Mouse (Mus musculus) ES-E14 (cell line): ENCODE results near the gene Rec114. TPM values are rescaled to one million over a fixed set of nuclear protein-coding genes. Genes with fewer than 3 reads are reported as not detected.

Experiments
- DNase-seq: peaks from one replicate; pipeline ENCODE4 v3.0.0-alpha.2; 2013; ENCODE audit warnings: low read depth, low spot score
- H3K27ac ChIP-seq: 2 replicates; pipeline ENCODE4 v1.5.1; 2012; ENCODE audit warnings: low read depth, mild to moderate bottlenecking, low read length, moderate library complexity, mixed read lengths; ENCODE audit not compliant: poor library complexity, insufficient read depth, severe bottlenecking
- H3K36me3 ChIP-seq: 2 replicates; pipeline ENCODE4 v1.6.1; 2012; ENCODE audit warnings: mild to moderate bottlenecking, low read length, moderate library complexity, mixed read lengths; ENCODE audit not compliant: control insufficient read depth, poor library complexity, insufficient read depth, severe bottlenecking
- H3K4me1 ChIP-seq, 2 experiments: fragments of 150-350 bp in 1 of 2; sonication (generic) in 1 of 2; 2 replicates each; pipeline ENCODE4 v1.6.1; 2012; ENCODE audit warnings: low read length in 2 of 2, mild to moderate bottlenecking in 1 of 2, mixed read lengths in 1 of 2; ENCODE audit not compliant: control insufficient read depth in 2 of 2, insufficient read depth in 2 of 2, poor library complexity in 1 of 2
- H3K4me3 ChIP-seq, 2 experiments: fragments of 150-350 bp in 1 of 2; sonication (generic) in 1 of 2; 2 replicates each; pipeline ENCODE4 v1.5.1; 2012; ENCODE audit warnings: low read length in 2 of 2, low read depth in 1 of 2, mild to moderate bottlenecking in 1 of 2, mixed read lengths in 1 of 2; ENCODE audit not compliant: insufficient read depth in 1 of 2, poor library complexity in 1 of 2, severe bottlenecking in 1 of 2
- H3K9ac ChIP-seq: 2 replicates; pipeline ENCODE4 v1.6.1; 2012; ENCODE audit warnings: low read depth, mild to moderate bottlenecking, low read length, mixed read lengths; ENCODE audit not compliant: poor library complexity, insufficient read depth, severe bottlenecking
- H3K9me3 ChIP-seq: fragments of 150-350 bp; sonication (generic); 2 replicates; pipeline ENCODE4 v1.6.1; 2012; ENCODE audit warnings: low read depth, mild to moderate bottlenecking, low read length; ENCODE audit not compliant: control insufficient read depth, insufficient read depth
- CHD2 ChIP-seq: IDR thresholded peaks from 2 replicates; pipeline ENCODE4 v1.6.1; 2014; ENCODE audit warnings: mild to moderate bottlenecking, low read depth, low read length, inconsistent platforms
- HCFC1 ChIP-seq: IDR thresholded peaks from 2 replicates; pipeline ENCODE4 v1.6.1; 2012; ENCODE audit warnings: low read length, inconsistent platforms, borderline replicate concordance; ENCODE audit not compliant: insufficient read depth
- MAFK ChIP-seq: IDR thresholded peaks from 2 replicates; pipeline ENCODE4 v1.6.1; 2014; ENCODE audit warnings: mild to moderate bottlenecking, low read depth, low read length, inconsistent platforms; ENCODE audit not compliant: insufficient read depth
- ZC3H11A ChIP-seq: IDR thresholded peaks from 2 replicates; pipeline ENCODE4 v1.6.1; 2012; ENCODE audit warnings: low read depth, mild to moderate bottlenecking, inconsistent platforms, low read length, borderline replicate concordance
- ZNF384 ChIP-seq: IDR thresholded peaks from 2 replicates; pipeline ENCODE4 v1.6.1; 2012; ENCODE audit warnings: low read depth, low read length, inconsistent platforms
- in situ Hi-C, 2 experiments: fragments of 600-800 bp; cut with MboI; formaldehyde crosslinking; loops; one replicate each; pipeline ENCODE4 v1.15.1; 2025; ENCODE audit warnings: low sequenced_read_pairs in 2 of 2, inconsistent platforms in 1 of 2; ENCODE audit not compliant: unreplicated experiment in 2 of 2
- total RNA-seq: library from RNA; depleted of rRNA; stranded (reverse); fragments of 300-350 nt; gene quantifications from 2 replicates; pipeline ENCODE4 v1.2.3, GENCODE M21; 2012

The Rec114 gene
- total RNA-seq, 1 experiment, result 16.7 TPM

GRCm38 (mm10) chr9:58703766-58704165 lies 40.0 kb downstream of the Rec114 start:
- TF ChIP-seq CHD2, result no peak
- no peak for TF ChIP-seq ZC3H11A
- TF ChIP-seq HCFC1, result no peak
- no peak for TF ChIP-seq ZNF384
- no peak for TF ChIP-seq MAFK
- no peaks in the 10 kb centered on the region for H3K4me1 ChIP-seq
- DNase-seq, result no peak
- in situ Hi-C loops, result no loop called here
- no peak overlapping the region for H3K27ac ChIP-seq
- no peak overlapping the region for H3K9ac ChIP-seq
- H3K36me3 ChIP-seq, result no peaks in the 10 kb centered on the region
- no peak overlapping the region for H3K4me3 ChIP-seq
- H3K9me3 ChIP-seq, result no peaks in the 10 kb centered on the region

- Histone ChIP-seq H3K36me3 (no peaks in the 10 kb centered on the region), H3K9me3 (no peaks in the 10 kb centered on the region), H3K4me3 (no peak overlapping the region), H3K9ac (no peak overlapping the region), H3K27ac (no peak overlapping the region), H3K4me1 (no peaks in the 10 kb centered on the region)
- no peak for TF ChIP-seq MAFK
- in situ Hi-C loops, result no loop called here
- DNase-seq, result peak; percentile 19
Measured at GRCm38 (mm10) chr9:58701751-58702150, 42.0 kb downstream of the Rec114 start.

- in situ Hi-C loops, result no loop called here
Measured at GRCm38 (mm10) chr9:58698486-58698885, 45.3 kb downstream of the Rec114 start.

GRCm38 (mm10) chr9:58691471-58691870 lies 52.3 kb downstream of the Rec114 start:
- TF ChIP-seq MAFK (no peak), ZNF384 (no peak), ZC3H11A (no peak), CHD2 (no peak), HCFC1 (no peak)
- H3K27ac ChIP-seq, result no peak overlapping the region
- no peak overlapping the region for H3K4me3 ChIP-seq
- in situ Hi-C loops, result no loop called here
- no peaks in the 10 kb centered on the region for H3K9me3 ChIP-seq
- H3K36me3 ChIP-seq, result no peaks in the 10 kb centered on the region
- no peak overlapping the region for H3K9ac ChIP-seq
- DNase-seq, result no peak
- peaks cover 0 to 2% of the 10 kb centered on the region in 2 experiments; a peak in 1 of 4 replicates for H3K4me1 ChIP-seq

More at GRCm38 (mm10) chr9:58698486-58698885, 45.3 kb downstream of the Rec114 start:
- TF ChIP-seq ZC3H11A (no peak), CHD2 (no peak), MAFK (no peak), HCFC1 (no peak), ZNF384 (no peak)
- DNase-seq, result no peak
- no peaks in the 10 kb centered on the region for H3K4me1 ChIP-seq
- H3K9ac ChIP-seq, result no peak overlapping the region
- no peaks in the 10 kb centered on the region for H3K36me3 ChIP-seq
- H3K27ac ChIP-seq, result no peak overlapping the region
- H3K9me3 ChIP-seq, result no peaks in the 10 kb centered on the region
- H3K4me3 ChIP-seq, result no peak overlapping the region

GRCm38 (mm10) chr9:58690701-58691100 lies 53.1 kb downstream of the Rec114 start:
- Histone ChIP-seq H3K27ac (no peak overlapping the region), H3K9me3 (no peaks in the 10 kb centered on the region)
- in situ Hi-C loops, result no loop called here

More at GRCm38 (mm10) chr9:58690701-58691100, 53.1 kb downstream of the Rec114 start:
- H3K9ac ChIP-seq, result no peak overlapping the region
- H3K36me3 ChIP-seq, result no peaks in the 10 kb centered on the region
- H3K4me1 ChIP-seq, result peaks cover 0 to 2% of the 10 kb centered on the region in 2 experiments; a peak in 1 of 4 replicates
- DNase-seq, result no peak
- no peak for TF ChIP-seq MAFK
- no peak for TF ChIP-seq ZNF384
- no peak for TF ChIP-seq CHD2
- no peak for TF ChIP-seq ZC3H11A
- no peak for TF ChIP-seq HCFC1
- H3K4me3 ChIP-seq, result no peak overlapping the region
